Mouse (Mus musculus) ovary, adult 10 weeks (tissue): ENCODE results near the gene Smpd3. TPM values are rescaled to one million over a fixed set of nuclear protein-coding genes. Genes with fewer than 3 reads are reported as not detected.

Experiments
- polyA plus RNA-seq: library from polyadenylated mRNA; stranded (reverse); fragments of 350-450 nt; fragmentation: Illumina TruSeq; extraction: RNeasy Lipid Tissue Mini Kit (QIAGEN cat#74804); gene quantifications from one replicate; pipeline ENCODE4 v1.2.3, GENCODE M21; 2014

Smpd3 gene
- polyA plus RNA-seq, result 0.34 TPM

DNA sequence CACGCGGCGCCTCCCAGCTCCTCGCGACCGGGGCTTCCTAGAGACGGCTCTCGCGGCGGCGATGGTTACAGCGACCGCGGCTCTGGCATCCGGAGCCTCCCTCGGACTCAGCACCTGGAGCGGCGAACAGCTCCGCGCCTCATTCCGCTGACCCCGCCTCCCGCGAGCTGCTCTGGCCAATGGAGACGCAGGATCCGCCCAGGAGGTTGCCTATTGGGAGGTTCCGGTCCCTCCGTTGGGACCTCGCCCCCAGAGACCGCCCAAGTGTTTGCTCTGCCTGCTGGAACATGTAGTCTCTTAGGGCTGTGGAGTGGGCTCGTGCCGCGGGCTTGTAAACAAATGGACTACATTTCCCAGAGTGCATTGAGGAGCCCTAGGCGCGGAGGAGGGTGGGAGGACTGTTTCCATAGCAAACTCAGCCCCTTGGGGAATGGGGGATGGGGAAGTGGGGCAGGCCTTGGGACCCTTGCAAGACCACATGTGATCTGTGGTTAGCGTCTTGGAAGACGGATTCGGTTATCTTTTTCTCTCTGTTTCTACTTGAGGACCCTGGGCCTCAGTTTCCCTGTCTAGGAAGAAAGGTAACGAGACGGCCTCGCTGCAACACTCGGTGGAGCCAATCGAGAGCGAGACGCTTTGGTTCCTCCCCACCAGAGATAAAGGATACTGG lies at the start of gene Smpd3:
Gene Smpd3, minus strand, starts transcription at position 137 of the 670 bp plus-strand sequence.

DNA sequence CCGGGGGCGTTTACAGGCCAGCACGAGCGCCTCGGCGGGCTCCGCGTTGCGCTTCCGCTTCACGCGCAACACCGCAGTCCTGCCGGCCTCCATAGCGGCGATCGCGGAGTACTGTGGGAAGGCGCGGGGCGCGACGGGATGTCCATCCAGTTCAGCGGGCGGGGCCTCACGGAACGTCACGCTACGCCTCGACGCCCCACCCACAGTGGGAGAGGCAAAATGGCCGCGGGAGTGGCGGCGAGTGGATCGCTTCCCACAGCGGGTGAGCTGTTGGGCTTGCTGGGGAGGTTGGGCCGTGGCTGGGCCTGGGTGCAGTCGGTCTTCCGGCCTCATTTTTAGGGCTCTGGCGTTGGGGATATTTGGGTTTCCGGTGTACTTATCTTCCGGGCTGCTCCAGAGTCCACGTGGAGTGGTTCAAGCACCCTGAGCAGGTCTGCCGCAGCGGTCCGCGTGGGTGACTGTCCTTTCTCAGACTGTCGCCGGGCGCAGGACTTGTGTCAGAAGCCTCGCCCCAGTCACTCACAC lies 126.9 kb downstream of the Smpd3 start, which contains the start of the genes Slc7a6os and Prmt7:
Gene Slc7a6os, minus strand, starts transcription at position 115 of the 525 bp plus-strand sequence.
Gene Prmt7, plus strand, starts transcription at position 116 of the 525 bp plus-strand sequence.

Other genes starting within 250 kb of the Smpd3 start
- gene Esrp2, start 201.0 kb downstream of the Smpd3 start, polyA plus RNA-seq, result 0.94 TPM
- gene Pla2g15, start 187.6 kb downstream of the Smpd3 start, polyA plus RNA-seq, result 13.9 TPM
- 33.8 TPM for gene Slc7a6, start 169.1 kb downstream of the Smpd3 start, polyA plus RNA-seq
- gene Slc7a6os, start 127.1 kb downstream of the Smpd3 start, polyA plus RNA-seq, result 34.2 TPM
- gene Prmt7, start 127.1 kb downstream of the Smpd3 start, polyA plus RNA-seq, result 10.6 TPM
- gene Zfp90, start 77.3 kb upstream of the Smpd3 start, polyA plus RNA-seq, result 14.9 TPM
- gene 6030452D12Rik, start 162.5 kb upstream of the Smpd3 start, polyA plus RNA-seq, result not detected
- 0.66 TPM for gene Cdh3, start 172.9 kb upstream of the Smpd3 start, polyA plus RNA-seq
- gene Gm10073, start 235.5 kb upstream of the Smpd3 start, polyA plus RNA-seq, result not detected